Mouse (Mus musculus) lung, embryonic 15.5 days (tissue): ENCODE results near the gene Sltm. TPM values are rescaled to one million over a fixed set of nuclear protein-coding genes. Genes with fewer than 3 reads are reported as not detected.

ENCODE experiments used
- ATAC-seq: fragments of 200-750 bp; cut with Nextera tagmentation; 2 replicates; pipeline ENCODE4 v1.8.0; 2017; ENCODE audit warnings: moderate number of reproducible peaks, borderline replicate concordance; ENCODE audit not compliant: low FRiP score, low TSS enrichment; ENCODE audit errors: extremely low read depth
- H3K27ac ChIP-seq: fragments of 300-500 bp; sonication (generic); 2 replicates; pipeline ENCODE4 v1.5.1; 2015; ENCODE audit warnings: moderate library complexity, mild to moderate bottlenecking, inconsistent platforms
- H3K27me3 ChIP-seq: fragments of 300-500 bp; sonication (generic); 2 replicates; pipeline ENCODE4 v1.6.1; 2015; ENCODE audit warnings: inconsistent platforms
- H3K36me3 ChIP-seq: fragments of 300-500 bp; sonication (generic); 2 replicates; pipeline ENCODE4 v1.6.1; 2015; ENCODE audit warnings: inconsistent platforms
- H3K4me1 ChIP-seq: fragments of 300-500 bp; sonication (generic); 2 replicates; pipeline ENCODE4 v1.6.1; 2015; ENCODE audit warnings: inconsistent platforms
- H3K4me2 ChIP-seq: fragments of 300-500 bp; sonication (generic); 2 replicates; pipeline ENCODE4 v1.6.1; 2015; ENCODE audit warnings: inconsistent platforms, mild to moderate bottlenecking, moderate library complexity
- H3K4me3 ChIP-seq: fragments of 300-500 bp; sonication (generic); 2 replicates; pipeline ENCODE4 v1.5.1; 2015; ENCODE audit warnings: mild to moderate bottlenecking, inconsistent platforms
- H3K9ac ChIP-seq: fragments of 300-500 bp; sonication (generic); 2 replicates; pipeline ENCODE4 v1.6.1; 2015; ENCODE audit warnings: inconsistent platforms
- H3K9me3 ChIP-seq: fragments of 300-500 bp; sonication (generic); 2 replicates; pipeline ENCODE4 v1.6.1; 2016; ENCODE audit warnings: inconsistent platforms
- WGBS: fragments of 180-500 bp; shearing (Covaris S2); methylation state at CpG from one replicate; pipeline ENCODE4 v1.1.7; 2015; 5-methylcytosine and 5-hydroxymethylcytosine counted together
- polyA plus RNA-seq: library from polyadenylated mRNA; unstranded; fragments of >200 nt; fragmentation: Nextera tagmentation; extraction: Ambion mirVana; gene quantifications from 2 replicates; pipeline ENCODE4 v1.2.1, GENCODE M21; 2015

The Sltm gene
- polyA plus RNA-seq, 1 experiment from 2014 or later: 47.3 TPM

GRCm38 (mm10) chr9:70555431-70555830 lies 12.9 kb downstream of the Sltm start:
- Histone ChIP-seq H3K27me3 (no peaks in the 10 kb centered on the region), H3K4me3 (no peak overlapping the region), H3K4me2 (no peak overlapping the region), H3K4me1 (no peaks in the 10 kb centered on the region), H3K9ac (no peak overlapping the region), H3K9me3 (no peaks in the 10 kb centered on the region), H3K27ac (no peak overlapping the region), H3K36me3 (peaks cover 24% of the 10 kb centered on the region)
- ATAC-seq: no peak

- no peak overlapping the region for H3K4me3 ChIP-seq
- WGBS: 84% methylated on average over 5 of the region's 5 CpGs
- no peak overlapping the region for H3K9ac ChIP-seq
Measured at GRCm38 (mm10) chr9:70556796-70557195, 14.2 kb downstream of the Sltm start.

GRCm38 (mm10) chr9:70562825-70563224 lies 20.3 kb downstream of the Sltm start:
- H3K27me3 ChIP-seq: no peaks in the 10 kb centered on the region
- H3K4me3 ChIP-seq: no peak overlapping the region
- H3K9me3 ChIP-seq: no peaks in the 10 kb centered on the region
- peaks cover 21% of the 10 kb centered on the region; the same call in 1 of the 2 replicates for H3K36me3 ChIP-seq
- H3K27ac ChIP-seq: no peak overlapping the region
- 80% methylated on average over 3 of the region's 3 CpGs for WGBS
- no peak overlapping the region for H3K9ac ChIP-seq
- no peak for ATAC-seq
- H3K4me1 ChIP-seq: no peaks in the 10 kb centered on the region
- H3K4me2 ChIP-seq: no peak overlapping the region

More at GRCm38 (mm10) chr9:70556796-70557195, 14.2 kb downstream of the Sltm start:
- Histone ChIP-seq H3K4me1 (no peaks in the 10 kb centered on the region), H3K4me2 (no peak overlapping the region), H3K27ac (no peak overlapping the region), H3K27me3 (no peaks in the 10 kb centered on the region), H3K36me3 (peaks cover 25% of the 10 kb centered on the region), H3K9me3 (no peaks in the 10 kb centered on the region)
- no peak for ATAC-seq

DNA sequence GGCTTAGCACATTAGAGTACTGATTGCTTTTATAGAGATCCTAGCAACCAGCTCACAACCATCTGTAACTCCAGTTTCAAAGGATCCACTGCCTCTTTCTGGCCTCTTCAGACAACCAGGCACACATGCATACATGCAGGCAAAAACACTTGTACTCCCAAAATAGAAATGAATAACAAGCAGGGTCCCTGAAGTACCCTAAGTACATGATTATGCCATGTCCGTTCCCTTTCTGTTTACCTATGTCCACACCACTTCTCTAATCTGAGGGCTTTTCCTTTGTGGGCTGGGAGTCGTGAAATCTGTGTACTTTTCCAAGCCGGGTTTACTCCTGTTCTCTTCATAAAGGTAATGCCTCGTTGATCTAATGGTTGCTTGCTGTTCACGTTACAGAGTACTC lies 25.1 kb downstream of the Sltm start:
- H3K27me3 ChIP-seq: no peaks in the 10 kb centered on the region
- no peaks in the 10 kb centered on the region for H3K4me1 ChIP-seq
- H3K36me3 ChIP-seq: peaks cover 5% of the 10 kb centered on the region; the same call in 1 of the 2 replicates
- H3K4me2 ChIP-seq: no peak overlapping the region
- ATAC-seq: no peak
- no peak overlapping the region for H3K9ac ChIP-seq
- no peak overlapping the region for H3K4me3 ChIP-seq
- H3K27ac ChIP-seq: no peak overlapping the region
- H3K9me3 ChIP-seq: no peaks in the 10 kb centered on the region
- 61% methylated on average over 5 of the region's 5 CpGs for WGBS

GRCm38 (mm10) chr9:70570351-70570750 lies 27.8 kb downstream of the Sltm start:
- Histone ChIP-seq H3K27ac (no peak overlapping the region), H3K9ac (no peak overlapping the region), H3K4me1 (no peaks in the 10 kb centered on the region), H3K36me3 (peaks cover 15% of the 10 kb centered on the region), H3K4me3 (no peak overlapping the region), H3K4me2 (no peak overlapping the region), H3K9me3 (no peaks in the 10 kb centered on the region), H3K27me3 (no peaks in the 10 kb centered on the region)
- ATAC-seq: no peak
- 68% methylated on average over 8 of the region's 8 CpGs for WGBS

- H3K4me2 ChIP-seq: no peak overlapping the region
- ATAC-seq: no peak
- H3K4me1 ChIP-seq: no peaks in the 10 kb centered on the region
- no peaks in the 10 kb centered on the region for H3K9me3 ChIP-seq
- no peak overlapping the region for H3K9ac ChIP-seq
- no peak overlapping the region for H3K4me3 ChIP-seq
- peaks cover 51% of the 10 kb centered on the region for H3K36me3 ChIP-seq
- H3K27me3 ChIP-seq: no peaks in the 10 kb centered on the region
- H3K27ac ChIP-seq: no peak overlapping the region
- 83% methylated on average over 2 of the region's 2 CpGs for WGBS
Measured at GRCm38 (mm10) chr9:70578123-70578522, 35.6 kb downstream of the Sltm start.

GRCm38 (mm10) chr9:70580956-70581355 lies 38.4 kb downstream of the Sltm start:
- Histone ChIP-seq H3K36me3 (peaks cover 54% of the 10 kb centered on the region), H3K4me2 (no peak overlapping the region), H3K27me3 (no peaks in the 10 kb centered on the region), H3K4me1 (no peaks in the 10 kb centered on the region), H3K9me3 (no peaks in the 10 kb centered on the region), H3K4me3 (no peak overlapping the region), H3K27ac (no peak overlapping the region), H3K9ac (no peak overlapping the region)
- ATAC-seq: no peak
- WGBS: 78% methylated on average over 5 of the region's 5 CpGs

- no peak for ATAC-seq
- no peak overlapping the region for H3K27ac ChIP-seq
- WGBS: 66% methylated on average over 14 of the region's 14 CpGs
Measured at GRCm38 (mm10) chr9:70584641-70585040, 42.1 kb downstream of the Sltm start.

DNA sequence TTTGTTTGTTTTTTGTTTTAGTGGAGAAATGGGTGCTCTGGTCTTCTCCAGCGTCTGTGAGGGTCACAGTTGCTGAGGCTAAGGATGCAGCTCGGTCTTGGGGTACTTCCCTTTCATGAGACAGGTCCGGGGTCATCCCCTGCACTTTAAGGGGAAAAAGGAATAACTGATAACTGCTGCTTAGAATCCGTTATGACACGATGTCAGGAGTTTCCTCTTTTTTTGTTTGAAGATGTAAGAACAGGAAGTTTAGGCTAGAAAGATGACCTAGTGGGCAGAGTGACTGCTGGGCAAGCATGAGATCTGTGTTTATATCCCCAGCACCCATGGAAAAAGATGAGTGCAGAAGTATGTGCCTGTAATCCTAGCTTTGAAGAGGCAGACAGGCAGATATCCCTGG lies 42.6 kb downstream of the Sltm start:
- no peak for ATAC-seq
- WGBS: 39% methylated on average over 5 of the region's 5 CpGs

More at GRCm38 (mm10) chr9:70584641-70585040, 42.1 kb downstream of the Sltm start:
- Histone ChIP-seq H3K27me3 (no peaks in the 10 kb centered on the region), H3K9me3 (no peaks in the 10 kb centered on the region), H3K4me2 (no peak overlapping the region), H3K36me3 (peaks cover 82% of the 10 kb centered on the region), H3K4me1 (no peaks in the 10 kb centered on the region), H3K9ac (no peak overlapping the region), H3K4me3 (no peak overlapping the region)

GRCm38 (mm10) chr9:70587171-70587570 lies 44.6 kb downstream of the Sltm start:
- H3K9ac ChIP-seq: no peak overlapping the region
- no peaks in the 10 kb centered on the region for H3K27me3 ChIP-seq
- peaks cover 81% of the 10 kb centered on the region for H3K36me3 ChIP-seq
- no peak overlapping the region for H3K4me3 ChIP-seq
- no peaks in the 10 kb centered on the region for H3K9me3 ChIP-seq
- H3K4me1 ChIP-seq: no peaks in the 10 kb centered on the region
- H3K4me2 ChIP-seq: no peak overlapping the region
- ATAC-seq: no peak
- no peak overlapping the region for H3K27ac ChIP-seq
- 94% methylated on average over 5 of the region's 5 CpGs for WGBS

More for the DNA sequence above, 42.6 kb downstream of the Sltm start:
- H3K4me1 ChIP-seq: no peaks in the 10 kb centered on the region
- H3K27ac ChIP-seq: no peak overlapping the region
- H3K27me3 ChIP-seq: no peaks in the 10 kb centered on the region
- no peak overlapping the region for H3K4me3 ChIP-seq
- no peaks in the 10 kb centered on the region for H3K9me3 ChIP-seq
- H3K9ac ChIP-seq: no peak overlapping the region
- peaks cover 80% of the 10 kb centered on the region for H3K36me3 ChIP-seq
- no peak overlapping the region for H3K4me2 ChIP-seq

GRCm38 (mm10) chr9:70590775-70591174 lies 48.2 kb downstream of the Sltm start:
- Histone ChIP-seq H3K4me3 (no peak overlapping the region), H3K27ac (no peak overlapping the region), H3K4me1 (no peaks in the 10 kb centered on the region), H3K27me3 (no peaks in the 10 kb centered on the region), H3K36me3 (peaks cover 66% of the 10 kb centered on the region), H3K9ac (no peak overlapping the region), H3K4me2 (no peak overlapping the region), H3K9me3 (no peaks in the 10 kb centered on the region)
- WGBS: 88% methylated on average over 4 of the region's 4 CpGs
- ATAC-seq: no peak

DNA sequence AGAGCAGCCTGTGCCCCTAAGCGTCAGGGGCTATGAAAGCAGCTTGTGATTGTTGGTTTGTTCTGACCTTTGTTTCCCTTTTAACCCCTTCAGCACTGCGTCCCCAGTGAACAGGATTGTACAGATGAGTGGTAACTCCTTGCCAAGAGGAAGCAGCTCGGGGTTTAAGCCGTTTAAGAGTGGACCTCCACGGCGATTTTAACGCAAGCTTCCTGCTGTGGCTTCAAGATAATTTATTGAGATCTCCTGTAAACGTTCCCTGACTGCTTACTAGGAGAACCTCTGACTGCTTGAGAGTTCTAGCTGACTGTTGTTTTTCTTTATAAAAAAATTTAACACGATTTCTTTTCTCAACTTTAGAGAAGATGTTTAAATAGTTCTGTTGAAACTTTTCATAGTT lies 48.9 kb downstream of the Sltm start:
- ATAC-seq: no peak

DNA sequence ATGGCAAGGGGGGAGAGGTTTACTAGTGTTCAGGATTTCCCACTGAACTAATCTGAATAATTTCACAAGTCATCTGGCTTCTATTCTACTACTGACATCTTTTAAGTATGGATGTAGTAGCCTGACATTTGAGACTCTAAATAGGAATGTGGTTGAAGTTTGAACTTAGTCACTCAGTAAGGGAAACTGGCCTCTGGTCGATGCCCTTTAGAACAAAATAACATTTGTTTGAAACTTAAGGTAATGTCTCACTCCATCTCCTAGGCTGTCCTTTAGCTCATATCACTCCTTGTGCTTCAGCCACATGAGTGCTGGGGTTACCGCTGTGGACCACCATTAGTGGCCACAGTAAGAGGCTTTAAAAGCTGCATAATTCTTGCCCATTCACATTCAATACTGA lies 55.7 kb downstream of the Sltm start:
- no peak overlapping the region for H3K9ac ChIP-seq
- no peaks in the 10 kb centered on the region for H3K9me3 ChIP-seq
- WGBS: 78% methylated on average over 2 of the region's 2 CpGs
- H3K27me3 ChIP-seq: no peaks in the 10 kb centered on the region
- no peak overlapping the region for H3K4me2 ChIP-seq
- H3K36me3 ChIP-seq: peaks cover 4% of the 10 kb centered on the region; the same call in 1 of the 2 replicates
- ATAC-seq: no peak
- no peak overlapping the region for H3K4me3 ChIP-seq
- H3K4me1 ChIP-seq: no peaks in the 10 kb centered on the region
- H3K27ac ChIP-seq: no peak overlapping the region

More for the DNA sequence above, 48.9 kb downstream of the Sltm start:
- H3K4me1 ChIP-seq: no peaks in the 10 kb centered on the region
- no peak overlapping the region for H3K4me3 ChIP-seq
- H3K36me3 ChIP-seq: peaks cover 62% of the 10 kb centered on the region
- H3K9me3 ChIP-seq: no peaks in the 10 kb centered on the region
- no peak overlapping the region for H3K4me2 ChIP-seq
- H3K9ac ChIP-seq: no peak overlapping the region
- 51% methylated on average over 9 of the region's 9 CpGs for WGBS
- no peaks in the 10 kb centered on the region for H3K27me3 ChIP-seq
- H3K27ac ChIP-seq: no peak overlapping the region
